Mouse (Mus musculus) left cerebral cortex, postnatal 4 days (tissue): ENCODE results near the gene Helq. TPM values are rescaled to one million over a fixed set of nuclear protein-coding genes. Genes with fewer than 3 reads are reported as not detected.
A peak's percentile ranks its signal among the peaks of the same experiment; 100 is the strongest.

Source experiments
- DNase-seq: peaks from one replicate; pipeline ENCODE4 v3.0.0-alpha.2; 2022
- intact Hi-C: fragments of 180-260 bp; cut with DNase I; formaldehyde crosslinking; loops from one replicate; pipeline ENCODE4 v1.15.1; 2025
- total RNA-seq, 2 experiments: library from RNA; stranded (reverse); gene quantifications; 2 replicates each; pipeline ENCODE4 v1.2.3; 2021

Helq gene
- total RNA-seq, 2 experiments from 2014 or later, result 22.9 to 24.3 TPM

DNA sequence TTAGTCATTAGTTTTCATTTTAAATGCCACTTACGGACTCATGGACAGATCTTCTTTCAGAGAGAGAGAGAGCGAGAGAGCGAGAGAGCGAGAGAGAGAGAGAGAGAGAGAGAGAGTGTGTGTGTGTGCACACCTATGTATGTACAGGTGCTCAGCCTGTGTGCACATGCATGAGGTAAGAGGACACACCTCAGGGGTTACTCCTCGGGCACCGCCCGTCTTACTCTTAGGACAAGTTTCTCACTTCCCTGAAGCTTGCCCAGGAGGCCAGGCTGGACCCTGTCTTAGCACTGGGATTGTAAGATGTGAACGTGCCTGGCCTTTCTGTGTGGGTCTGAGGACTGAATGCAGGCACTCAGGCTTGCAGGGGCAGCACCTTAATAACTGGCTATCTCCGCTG lies 10.9 kb downstream of the Helq start:
- intact Hi-C loops, result no loop called here
- no peak for DNase-seq

GRCm38 (mm10) chr5:100779002-100779401 lies 19.4 kb downstream of the Helq start:
- intact Hi-C loops, result loop anchor here (5.0 to 10.0 kb wide), 3 partner anchors 244 to 1086 kb away; no protein-coding TSS in a partner anchor

DNA sequence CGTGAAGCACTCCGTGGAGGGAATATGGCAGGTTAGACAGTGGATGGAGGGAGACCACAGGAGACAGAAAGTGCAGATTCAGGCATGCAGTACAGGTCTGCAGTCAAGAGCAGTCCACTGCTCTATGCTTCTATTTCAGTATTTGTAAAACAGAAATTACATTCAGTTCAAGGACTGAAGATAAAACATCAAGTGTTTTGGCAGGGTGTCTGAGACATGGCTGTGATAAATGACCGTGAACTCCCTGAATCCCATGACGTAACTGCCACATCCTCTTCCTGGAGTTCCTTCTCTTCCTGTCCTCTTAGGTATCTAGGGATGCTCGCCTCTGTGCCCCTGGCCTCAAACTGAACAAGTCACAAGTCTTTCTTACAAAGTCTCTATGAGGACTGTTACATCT lies 21.5 kb downstream of the Helq start:
- no peak for DNase-seq
- intact Hi-C loops, result loop anchor here (5.0 to 10.0 kb wide), 3 partner anchors 242 to 1088 kb away; no protein-coding TSS in a partner anchor

More at GRCm38 (mm10) chr5:100779002-100779401, 19.4 kb downstream of the Helq start:
- DNase-seq, result no peak

DNA sequence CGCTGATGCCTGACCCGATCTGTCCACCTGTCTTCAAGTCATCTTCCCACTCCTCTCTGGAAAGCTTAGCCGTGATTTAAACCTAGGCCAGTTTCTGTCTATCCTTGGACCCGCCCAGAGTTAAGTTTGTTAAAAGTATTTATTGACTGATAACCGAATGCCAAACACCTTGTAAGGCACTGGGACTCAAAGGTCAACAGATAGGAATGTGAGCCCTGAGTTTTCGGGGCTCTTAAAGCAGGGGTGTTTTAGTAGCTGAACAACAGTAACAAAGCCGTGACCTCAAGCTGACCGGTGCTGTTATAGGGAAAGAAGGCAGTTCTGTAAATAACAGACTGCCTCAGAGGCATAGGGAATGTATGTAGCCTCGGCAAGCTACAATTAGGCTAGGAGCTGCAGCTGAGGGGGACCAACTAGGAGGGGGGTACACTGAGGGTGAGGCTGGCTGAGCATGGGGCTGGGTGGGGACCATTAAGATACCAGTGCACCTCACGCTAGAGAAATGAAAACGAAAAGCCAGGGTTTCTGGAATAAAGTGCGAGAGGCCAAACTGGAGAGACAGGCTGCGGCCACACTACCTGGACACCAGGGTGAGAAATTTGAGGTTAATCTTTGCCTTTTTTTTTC lies 22.5 kb downstream of the Helq start:
- no peak for DNase-seq
- intact Hi-C loops, result loop anchor here (5.0 to 10.0 kb wide), 3 partner anchors 241 to 1089 kb away; no protein-coding TSS in a partner anchor

DNA sequence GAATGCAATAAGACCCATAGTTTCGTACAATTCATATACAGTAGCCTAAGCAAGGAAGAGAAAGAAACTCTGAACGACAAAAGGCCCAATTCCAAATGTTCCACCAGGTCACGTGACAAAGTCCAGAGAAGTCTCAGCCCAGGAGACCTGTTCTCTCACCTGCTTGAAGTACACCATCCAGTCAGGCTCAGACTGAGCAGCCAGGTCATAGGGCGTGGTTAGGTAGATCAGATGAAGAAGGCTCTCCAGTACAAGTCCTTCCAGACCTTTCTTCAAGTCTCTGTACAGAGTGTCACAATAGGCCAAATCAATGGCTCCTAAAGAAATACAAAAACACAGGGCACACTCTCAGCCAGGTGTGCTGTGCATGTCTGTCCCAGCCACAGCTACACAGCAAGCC lies 26.8 kb downstream of the Helq start:
- intact Hi-C loops, result loop anchor here (10.0 kb wide), 2 partner anchors 237 to 1093 kb away; no protein-coding TSS in a partner anchor
- DNase-seq, result no peak

GRCm38 (mm10) chr5:100766026-100766425 lies 32.4 kb downstream of the Helq start:
- intact Hi-C loops, result no loop called here

DNA sequence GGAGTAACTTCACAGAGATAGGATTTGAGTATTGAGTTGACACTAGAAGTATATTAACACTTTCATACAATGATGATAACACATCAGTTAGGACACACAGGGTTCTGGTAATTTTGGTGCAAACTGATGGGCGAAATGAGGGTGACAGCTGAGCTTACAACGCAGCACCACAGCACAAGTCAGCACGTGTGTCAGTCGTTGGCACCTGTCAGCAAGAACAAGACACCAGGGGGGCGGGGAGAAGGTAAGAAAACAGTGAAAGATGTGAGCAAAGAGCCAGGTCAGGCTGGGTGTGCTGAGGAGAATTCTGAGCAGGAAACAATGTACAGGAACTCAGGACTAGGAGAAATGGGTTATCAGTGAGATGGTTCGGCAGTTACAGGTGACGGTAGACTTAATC lies 36.7 kb downstream of the Helq start:
- intact Hi-C loops, result no loop called here
- no peak for DNase-seq

More at GRCm38 (mm10) chr5:100766026-100766425, 32.4 kb downstream of the Helq start:
- DNase-seq, result no peak

DNA sequence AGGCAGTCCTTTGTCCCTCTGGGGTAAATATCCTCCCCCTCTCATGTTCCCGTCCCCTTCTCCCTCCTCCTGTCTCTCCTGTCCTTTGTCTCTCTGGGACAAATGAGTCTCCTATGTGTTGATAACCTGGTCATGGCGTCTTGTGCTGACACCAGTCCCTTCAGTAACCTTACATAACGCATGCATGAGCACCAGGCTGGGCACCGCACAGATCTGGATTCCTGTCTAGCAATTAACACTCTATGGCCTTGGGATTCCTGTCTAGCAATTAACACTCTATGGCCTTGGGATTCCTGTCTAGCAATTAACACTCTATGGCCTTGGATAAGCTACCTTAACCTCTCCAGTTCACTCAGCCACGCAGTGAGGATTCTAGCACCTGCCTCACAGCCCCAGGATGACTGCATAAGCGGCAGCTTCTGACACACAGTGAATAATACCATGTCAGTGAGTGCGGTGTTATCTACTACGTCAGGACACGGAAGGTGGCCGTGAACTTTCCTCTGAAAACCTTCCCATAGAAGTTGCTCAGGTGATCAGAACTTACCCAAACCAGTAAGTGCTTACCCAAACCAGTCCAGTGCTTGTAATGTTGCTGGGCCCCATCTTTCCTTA lies 38.2 kb downstream of the Helq start:
- DNase-seq, result no peak

DNA sequence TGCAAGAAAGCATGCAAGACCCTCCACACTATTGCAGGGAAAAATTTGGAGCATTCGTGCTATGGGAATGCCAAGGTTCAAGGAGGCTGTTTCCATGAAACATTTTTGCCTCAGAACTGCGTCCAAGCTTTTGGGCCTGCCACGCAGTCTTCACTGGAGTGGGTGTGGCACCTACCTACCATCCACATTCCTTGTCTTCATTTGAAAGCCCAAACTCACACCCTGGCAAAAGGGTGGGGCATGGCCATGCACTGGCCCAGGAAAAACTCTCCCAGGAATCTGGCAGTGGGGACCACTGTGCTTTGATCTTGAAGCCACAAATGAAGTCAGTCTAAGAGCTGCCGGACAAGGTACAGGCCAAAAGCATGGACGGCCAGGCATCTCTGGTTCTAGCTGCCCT lies 40.3 kb downstream of the Helq start:
- intact Hi-C loops, result no loop called here
- DNase-seq, result no peak

More for the DNA sequence above, 38.2 kb downstream of the Helq start:
- intact Hi-C loops, result no loop called here

DNA sequence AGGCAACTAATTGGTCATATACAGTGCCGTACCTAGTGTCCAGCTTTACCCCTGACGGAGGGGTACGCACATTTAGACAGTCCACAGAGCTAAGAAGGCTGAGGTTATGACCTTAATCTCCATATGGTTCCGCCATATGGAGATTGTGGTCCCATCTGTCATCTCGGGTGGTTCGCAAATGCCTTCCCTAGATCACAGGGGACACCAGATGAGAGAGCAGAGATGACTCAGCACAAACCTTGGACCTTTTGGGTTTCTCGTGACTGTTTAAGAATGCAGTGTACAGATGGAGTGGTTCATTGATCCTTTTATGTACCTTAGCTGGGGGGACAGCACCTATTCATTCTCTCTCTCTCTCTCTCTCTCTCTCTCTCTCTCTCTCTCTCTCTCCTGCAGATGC lies 45.0 kb downstream of the Helq start:
- no peak for DNase-seq
- intact Hi-C loops, result no loop called here

- DNase-seq, result no peak
- intact Hi-C loops, result no loop called here
Observed at GRCm38 (mm10) chr5:100751655-100752054, 46.7 kb downstream of the Helq start.

- DNase-seq, result no peak
- intact Hi-C loops, result no loop called here
Observed at GRCm38 (mm10) chr5:100750617-100751255, 47.7 kb downstream of the Helq start.

GRCm38 (mm10) chr5:100738802-100739201 lies 59.6 kb downstream of the Helq start:
- no peak for DNase-seq
- intact Hi-C loops, result no loop called here

DNA sequence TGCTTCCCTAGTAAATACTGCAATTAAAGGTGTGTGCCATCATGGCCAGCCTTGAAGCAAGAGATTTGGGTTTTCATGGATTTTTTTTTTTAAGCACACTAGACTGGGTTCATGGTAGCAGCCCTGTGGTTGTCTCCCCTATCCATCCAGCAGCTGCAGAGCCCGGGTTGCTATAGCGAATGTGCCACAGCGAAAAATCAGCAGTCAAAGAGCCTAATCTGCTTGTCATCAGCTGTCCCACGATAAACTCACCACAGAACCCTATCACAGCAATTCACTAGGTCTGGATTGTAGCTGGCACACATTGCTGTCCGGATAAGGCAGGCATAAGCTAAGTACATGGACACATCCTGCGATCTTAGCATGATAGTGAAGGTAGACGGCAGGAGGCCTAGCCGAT lies 61.5 kb downstream of the Helq start:
- no peak for DNase-seq
- intact Hi-C loops, result no loop called here

- DNase-seq, result no peak
- intact Hi-C loops, result no loop called here
Observed at GRCm38 (mm10) chr5:100734535-100734934, 63.9 kb downstream of the Helq start.

DNA sequence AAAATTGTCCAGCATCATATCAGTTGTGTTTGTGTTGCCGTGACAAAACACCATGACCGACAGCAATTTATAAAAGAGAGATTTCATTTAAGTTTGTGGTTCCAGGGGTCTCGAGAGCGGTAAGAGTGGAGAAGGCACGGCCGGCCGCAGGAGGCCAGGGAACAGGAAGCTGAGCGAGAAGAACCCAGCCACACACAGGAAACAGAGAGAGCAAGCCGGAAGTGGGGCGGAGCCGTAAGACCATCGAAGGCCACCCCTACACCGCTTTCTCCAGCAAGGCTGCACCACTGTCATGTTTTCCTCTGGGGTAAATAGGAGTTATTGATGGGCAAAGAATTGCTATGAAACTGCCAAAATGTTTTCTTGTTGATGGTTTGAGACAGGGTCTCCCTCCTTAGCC lies 69.6 kb downstream of the Helq start:
- intact Hi-C loops, result no loop called here
- DNase-seq, result no peak

- intact Hi-C loops, result no loop called here
- DNase-seq, result no peak
Observed at GRCm38 (mm10) chr5:100726001-100726400, 72.4 kb downstream of the Helq start.

DNA sequence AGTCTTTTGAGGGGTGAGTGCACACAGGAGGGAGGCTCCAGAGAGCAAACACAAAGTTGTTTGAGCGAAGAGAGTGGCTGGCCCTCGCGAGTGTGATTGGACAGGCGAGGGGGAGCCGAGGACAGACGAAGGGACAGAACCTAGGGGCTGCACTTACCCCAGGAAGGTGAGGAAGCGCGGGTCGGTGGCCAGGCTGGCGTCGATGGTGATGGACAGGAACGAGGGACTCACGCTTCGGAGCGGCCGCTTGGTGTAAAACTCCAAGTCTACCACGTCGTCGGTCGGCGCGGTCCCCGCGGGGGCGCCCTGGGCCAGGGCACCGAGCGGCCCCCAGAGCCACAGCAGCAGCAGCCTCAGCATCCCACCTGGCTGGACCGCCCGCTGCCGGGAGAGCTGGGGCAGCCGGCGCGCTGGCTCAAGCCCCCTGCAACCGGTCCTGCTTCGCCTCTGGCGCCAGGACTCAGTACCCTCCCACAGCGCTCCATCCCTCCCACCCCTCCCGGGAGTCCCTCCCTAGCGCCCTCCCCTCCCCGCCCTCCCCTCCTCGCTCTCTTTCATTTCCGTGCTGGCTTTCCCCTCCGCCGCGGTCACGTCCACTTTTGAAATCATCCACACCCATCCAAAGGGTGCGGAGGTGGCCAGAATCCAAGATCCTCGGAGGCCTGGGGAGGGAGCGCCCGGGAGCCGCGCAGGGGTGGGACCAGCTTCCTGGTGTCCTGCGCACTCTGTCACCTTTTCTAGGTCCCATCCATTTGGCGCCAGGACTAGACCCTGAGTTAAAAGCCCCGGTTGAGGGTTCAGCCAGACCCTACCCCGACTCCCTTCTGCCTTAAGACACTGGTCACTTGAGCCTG lies 78.9 kb downstream of the Helq start, which contains the start of gene Hpse:
TSS of gene Hpse (minus strand) at position 482 of the 854 bp plus-strand sequence.
- peak; percentile 29 for DNase-seq
- intact Hi-C loops, result no loop called here

DNA sequence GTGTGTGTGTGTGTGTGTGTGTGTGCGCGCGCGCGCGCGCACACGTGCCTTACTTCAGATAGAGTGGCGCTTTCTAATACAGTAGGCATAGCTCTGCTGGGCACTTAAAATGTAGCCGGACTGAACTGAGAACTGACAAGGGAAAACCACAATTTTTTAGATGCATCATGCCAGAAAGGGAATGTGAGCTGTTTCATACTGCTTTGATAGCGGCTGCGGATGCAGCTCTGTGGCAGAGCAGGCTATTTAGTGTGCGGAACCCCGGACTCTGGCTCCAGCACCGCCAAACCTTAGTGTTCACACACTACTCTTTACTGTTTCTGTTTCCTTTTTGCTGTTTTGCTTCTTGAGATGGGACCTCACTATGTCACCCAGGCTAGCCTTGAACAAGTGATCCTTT lies 81.6 kb downstream of the Helq start:
- intact Hi-C loops, result no loop called here

More for the DNA sequence above, 81.6 kb downstream of the Helq start:
- DNase-seq, result no peak
